Mouse (Mus musculus) midbrain, postnatal 0 days (tissue): ENCODE measurements at regions not wholly inside any gene's neighbourhood (a gene's known extent, or its start where the extent isn't known, plus 50 kb on each side); places are given as distances from the start of the nearest gene placed in this dataset.
"Not testable (repeated sequence)": the region's sequence is repeated elsewhere in the genome, so short reads cannot be mapped to it uniquely, and the experiment has no call there.

Experiments used
- ATAC-seq: fragments of 200-750 bp; cut with Nextera tagmentation; 2 replicates; pipeline ENCODE4 v1.8.0; 2017; ENCODE audit warnings: moderate number of reproducible peaks, mild to moderate bottlenecking, moderate TSS enrichment, moderate library complexity; ENCODE audit not compliant: low FRiP score
- DNase-seq: peaks from one replicate; pipeline ENCODE4 v3.0.0-alpha.2; 2015; ENCODE audit warnings: low spot score
- H3K27ac ChIP-seq: fragments of 300-500 bp; sonication (generic); 2 replicates; pipeline ENCODE4 v1.5.1; 2014; ENCODE audit warnings: low read depth, mild to moderate bottlenecking, low read length, mixed read lengths
- H3K27me3 ChIP-seq: fragments of 300-500 bp; sonication (generic); 2 replicates; pipeline ENCODE4 v1.6.1; 2014; ENCODE audit warnings: low read length, control low read depth, mixed read lengths; ENCODE audit not compliant: insufficient read depth
- H3K36me3 ChIP-seq: fragments of 300-500 bp; sonication (generic); 2 replicates; pipeline ENCODE4 v1.6.1; 2014; ENCODE audit warnings: low read length, control low read depth, mixed read lengths; ENCODE audit not compliant: insufficient read depth
- H3K4me1 ChIP-seq: fragments of 300-500 bp; sonication (generic); 2 replicates; pipeline ENCODE4 v1.6.1; 2014; ENCODE audit warnings: mild to moderate bottlenecking, control low read depth, antibody characterized with exemption, low read length, mixed read lengths; ENCODE audit not compliant: insufficient read depth
- H3K4me2 ChIP-seq: fragments of 300-500 bp; sonication (generic); 2 replicates; pipeline ENCODE4 v1.6.1; 2014; ENCODE audit warnings: low read depth, mild to moderate bottlenecking, low read length, mixed read lengths; ENCODE audit not compliant: poor library complexity, severe bottlenecking
- H3K4me3 ChIP-seq: fragments of 300-500 bp; sonication (generic); 2 replicates; pipeline ENCODE4 v1.5.1; 2014; ENCODE audit warnings: low read depth, mild to moderate bottlenecking, low read length, moderate library complexity
- H3K9ac ChIP-seq: fragments of 300-500 bp; sonication (generic); replicated peaks from 2 replicates; pipeline ENCODE4 v1.6.1; 2014; ENCODE audit warnings: mild to moderate bottlenecking, low read length, moderate library complexity, mixed read lengths; ENCODE audit not compliant: poor library complexity, severe bottlenecking
- H3K9me3 ChIP-seq: fragments of 300-500 bp; sonication (generic); 2 replicates; pipeline ENCODE4 v1.6.1; 2016; ENCODE audit warnings: low read length, control low read depth
- CTCF ChIP-seq: IDR thresholded peaks from 2 replicates; pipeline ENCODE4 v1.5.1; 2016; ENCODE audit warnings: antibody characterized with exemption, mild to moderate bottlenecking
- WGBS: fragments of 180-500 bp; shearing (Covaris S2); extraction: QIAGEN DNeasy Blood & Tissue Kit; methylation state at CpG from one replicate; pipeline ENCODE4 v1.1.7; 2014; 5-methylcytosine and 5-hydroxymethylcytosine counted together

GRCm38 (mm10) chr12:40921988-40922387, 101.9 kb upstream of the Immp2l start:
- no peak for TF ChIP-seq CTCF
- no peaks in the 10 kb centered on the region for H3K27me3 ChIP-seq
- ATAC-seq (no peak), DNase-seq (no peak)
- no peak overlapping the region for H3K4me2 ChIP-seq
- 91% methylated on average over 1 of the region's 1 CpGs for WGBS
- H3K9me3 ChIP-seq = 0 out of 2 replicates have a peak, but pooled peaks cover 10% of the 10 kb centered on the region
- H3K27ac ChIP-seq = no peak overlapping the region
- H3K36me3 ChIP-seq = no peaks in the 10 kb centered on the region
- H3K9ac ChIP-seq = no peak overlapping the region
- H3K4me1 ChIP-seq = no peaks in the 10 kb centered on the region
- no peak overlapping the region for H3K4me3 ChIP-seq

GRCm38 (mm10) chr12:40926681-40927080, 97.2 kb upstream of the Immp2l start:
- no peaks in the 10 kb centered on the region for H3K4me1 ChIP-seq
- H3K27ac ChIP-seq = no peak overlapping the region
- no peak overlapping the region for H3K4me2 ChIP-seq
- 0 out of 2 replicates have a peak, but pooled peaks cover 10% of the 10 kb centered on the region for H3K9me3 ChIP-seq
- no peak for DNase-seq
- no peak for TF ChIP-seq CTCF
- H3K4me3 ChIP-seq = no peak overlapping the region
- no peaks in the 10 kb centered on the region for H3K36me3 ChIP-seq
- 81% methylated on average over 1 of the region's 1 CpGs for WGBS
- no peak overlapping the region for H3K9ac ChIP-seq
- ATAC-seq = no peak
- H3K27me3 ChIP-seq = no peaks in the 10 kb centered on the region

- ATAC-seq, H3K4me3 ChIP-seq, H3K36me3 ChIP-seq, H3K27ac ChIP-seq, DNase-seq, H3K4me1 ChIP-seq, H3K4me2 ChIP-seq, H3K9ac ChIP-seq, H3K27me3 ChIP-seq, H3K9me3 ChIP-seq: not testable (repeated sequence)
- WGBS = 88% methylated on average over 1 of the region's 1 CpGs
Observed at GRCm38 (mm10) chr12:40929409-40929808, 94.5 kb upstream of the Immp2l start.

GRCm38 (mm10) chr12:40935098-40935759, 88.7 kb upstream of the Immp2l start:
- no peak for ATAC-seq
- WGBS = 84% methylated on average over 2 of the region's 2 CpGs
- Histone ChIP-seq H3K9me3 (no peaks in the 10 kb centered on the region), H3K27ac (no peak overlapping the region), H3K36me3 (no peaks in the 10 kb centered on the region), H3K27me3 (no peaks in the 10 kb centered on the region), H3K4me1 (no peaks in the 10 kb centered on the region), H3K4me2 (no peak overlapping the region), H3K4me3 (no peak overlapping the region), H3K9ac (no peak overlapping the region)
- DNase-seq = no peak
- no peak for TF ChIP-seq CTCF

GRCm38 (mm10) chr12:40937037-40937436, 86.9 kb upstream of the Immp2l start:
- H3K4me2 ChIP-seq = no peak overlapping the region
- no peaks in the 10 kb centered on the region for H3K4me1 ChIP-seq
- peak; percentile 33 for DNase-seq
- H3K27ac ChIP-seq = no peak overlapping the region
- H3K9ac ChIP-seq = no peak overlapping the region
- H3K27me3 ChIP-seq = no peaks in the 10 kb centered on the region
- no peak for TF ChIP-seq CTCF
- H3K36me3 ChIP-seq = no peaks in the 10 kb centered on the region
- 9% methylated on average over 4 of the region's 4 CpGs for WGBS
- H3K4me3 ChIP-seq = no peak overlapping the region
- no peaks in the 10 kb centered on the region for H3K9me3 ChIP-seq
- no peak for ATAC-seq

GRCm38 (mm10) chr12:40946888-40947287, 77.0 kb upstream of the Immp2l start:
- no peak for ATAC-seq
- WGBS = 86% methylated on average over 6 of the region's 6 CpGs
- no peak for TF ChIP-seq CTCF

More at GRCm38 (mm10) chr12:40946888-40947287, 77.0 kb upstream of the Immp2l start:
- H3K4me1 ChIP-seq = no peaks in the 10 kb centered on the region
- no peaks in the 10 kb centered on the region for H3K27me3 ChIP-seq
- H3K27ac ChIP-seq = no peak overlapping the region
- H3K4me3 ChIP-seq = no peak overlapping the region
- no peaks in the 10 kb centered on the region for H3K36me3 ChIP-seq
- no peaks in the 10 kb centered on the region for H3K9me3 ChIP-seq
- H3K9ac ChIP-seq = no peak overlapping the region
- H3K4me2 ChIP-seq = no peak overlapping the region
- no peak for DNase-seq
